Comparison of ENCODE assay signal across 23 mouse cellular contexts in genomic region chr5:37875452-37875851, GRCm38 (mm10). TPM values are rescaled to one million over a fixed set of nuclear protein-coding genes. Genes with fewer than 3 reads are reported as not detected.
DNase-seq lines count a peak whose midpoint lies in the region; ATAC-seq lines count a peak whose summit lies in the region.
"Had no signal": no experiment of that assay in that cellular context is flagged by ENCODE, and none has a peak within 500 bp of the region (broad histone marks: within the 10 kb centered on the region; RNA-seq: fewer than 3 reads in every experiment).

No protein-coding gene starts in this region.

- H3K9me3 ChIP-seq in megakaryocyte, embryonic 14.5 days = peaks cover 16% of the 10 kb centered on the region
- H3K9me3 ChIP-seq: forebrain, embryonic 10.5 days; hindbrain, embryonic 10.5 days; limb, embryonic 10.5 days; neural tube, embryonic 12.5 days had no signal

- peaks cover 11% of the 10 kb centered on the region for H3K27me3 ChIP-seq in megakaryocyte, embryonic 14.5 days (replicated peaks)
- H3K27me3 ChIP-seq: neural tube, embryonic 12.5 days had no signal

- intact Hi-C loops in heart, postnatal 10 days (cut with DNase I) = no loop called here

- peak overlapping the region; percentile 23 for H3K4me3 ChIP-seq in megakaryocyte, embryonic 14.5 days (replicated peaks)
- H3K4me3 ChIP-seq: forebrain, embryonic 10.5 days; gastrocnemius, adult 2 months; hindbrain, embryonic 10.5 days; limb, embryonic 10.5 days; neural tube, embryonic 12.5 days had no signal

- ATAC-seq in megakaryocyte, adult 5-6 weeks (ENCODE audit: poor library complexity, severe bottlenecking) = no peak
- ATAC-seq: liver, postnatal 0 days had no signal

- H3K4me1 ChIP-seq in megakaryocyte, embryonic 14.5 days = no peaks in the 10 kb centered on the region
- H3K4me1 ChIP-seq: forebrain, embryonic 10.5 days; limb, embryonic 10.5 days; neural tube, embryonic 12.5 days had no signal

- no peaks in the 10 kb centered on the region for H3K36me3 ChIP-seq in megakaryocyte, embryonic 14.5 days (replicated peaks; ENCODE audit: low read length)
- H3K36me3 ChIP-seq: forebrain, embryonic 10.5 days; G1E; hindbrain, embryonic 10.5 days; limb, embryonic 10.5 days; neural tube, embryonic 12.5 days had no signal

- peak; percentile 20 to 52 for DNase-seq in heart, adult 18-20 months
- no peak for DNase-seq in heart, postnatal 10 days
- DNase-seq in layer of hippocampus, postnatal 36 days = peak; percentile 11 to 20
- no peak for DNase-seq in layer of hippocampus, adult 11-12 months (ENCODE audit: low spot score)
- peak; percentile 21 for DNase-seq in skeletal muscle tissue, adult 2 months (ENCODE audit: low read depth, low spot score)
- no peak for DNase-seq in embryo, embryonic 10 days (ENCODE audit: low spot score)
- DNase-seq: adrenal gland, postnatal 36 days; cerebellum, adult 11 months; cerebellum, adult 9-11 months; liver, postnatal 0 days; right cerebral cortex, postnatal 14 days; spleen, adult 18-20 months; thymus, postnatal 25 days had no signal

RNA-seq across cellular contexts. Expression of gene Msx1, which starts 51.1 kb away (rescaled TPM):
- total RNA-seq in heart, adult 18-20 months (2021) = 1 to 10 TPM; 2.0 to 2.6 TPM
- total RNA-seq in heart, postnatal 10 days (2021) = 1 to 10 TPM; 5.8 to 6.2 TPM
- 1 to 10 TPM; 4.7 to 5.8 TPM for total RNA-seq in layer of hippocampus, postnatal 36 days (2021)
- not detected in 2 replicates for polyA plus RNA-seq in megakaryocyte, embryonic 14.5 days (2012; ENCODE audit: insufficient read depth, low replicate concordance)
- not detected in 2 replicates for total RNA-seq in megakaryocyte, adult 5-6 weeks (2015)
- total RNA-seq in megakaryocyte, adult 5-6 weeks (2017) = not detected in 2 replicates
- total RNA-seq: CH12.LX; G1E; megakaryocyte progenitor cell, adult 5-6 weeks had no signal
- polyA plus RNA-seq: G1E; liver, postnatal 0 days had no signal

Comparison
In these comparisons a context has a peak if more than half of its experiments do, and no peak if none do; other contexts are left out.
1. DNase-seq: peak in heart, adult 18-20 months (2 of 2), layer of hippocampus, postnatal 36 days (2 of 2) and skeletal muscle tissue, adult 2 months (single experiment); none in heart, postnatal 10 days (0 of 2), layer of hippocampus, adult 11-12 months (single experiment) and embryo, embryonic 10 days (single experiment).